Mouse (Mus musculus) splenic B cell, adult 2 months (primary cell): Measurements from ENCODE around the gene Sh2b3.
A peak's percentile ranks its signal among the peaks of the same experiment; 100 is the strongest.

Source experiments
- DNase-seq: peaks from one replicate; pipeline ENCODE4 v3.0.0-alpha.2; 2011; ENCODE audit warnings: low read depth, low spot score
- H3K27me3 ChIP-seq: 2 replicates; pipeline ENCODE4 v1.6.1; 2012; ENCODE audit warnings: mild to moderate bottlenecking, low read length, moderate library complexity, mixed read lengths; ENCODE audit not compliant: control insufficient read depth, poor library complexity, insufficient read depth, severe bottlenecking
- H3K36me3 ChIP-seq: 2 replicates; pipeline ENCODE4 v1.6.1; 2012; ENCODE audit warnings: mild to moderate bottlenecking, low read length, moderate library complexity, mixed read lengths; ENCODE audit not compliant: control insufficient read depth, poor library complexity, insufficient read depth, severe bottlenecking

Sh2b3 gene

DNA sequence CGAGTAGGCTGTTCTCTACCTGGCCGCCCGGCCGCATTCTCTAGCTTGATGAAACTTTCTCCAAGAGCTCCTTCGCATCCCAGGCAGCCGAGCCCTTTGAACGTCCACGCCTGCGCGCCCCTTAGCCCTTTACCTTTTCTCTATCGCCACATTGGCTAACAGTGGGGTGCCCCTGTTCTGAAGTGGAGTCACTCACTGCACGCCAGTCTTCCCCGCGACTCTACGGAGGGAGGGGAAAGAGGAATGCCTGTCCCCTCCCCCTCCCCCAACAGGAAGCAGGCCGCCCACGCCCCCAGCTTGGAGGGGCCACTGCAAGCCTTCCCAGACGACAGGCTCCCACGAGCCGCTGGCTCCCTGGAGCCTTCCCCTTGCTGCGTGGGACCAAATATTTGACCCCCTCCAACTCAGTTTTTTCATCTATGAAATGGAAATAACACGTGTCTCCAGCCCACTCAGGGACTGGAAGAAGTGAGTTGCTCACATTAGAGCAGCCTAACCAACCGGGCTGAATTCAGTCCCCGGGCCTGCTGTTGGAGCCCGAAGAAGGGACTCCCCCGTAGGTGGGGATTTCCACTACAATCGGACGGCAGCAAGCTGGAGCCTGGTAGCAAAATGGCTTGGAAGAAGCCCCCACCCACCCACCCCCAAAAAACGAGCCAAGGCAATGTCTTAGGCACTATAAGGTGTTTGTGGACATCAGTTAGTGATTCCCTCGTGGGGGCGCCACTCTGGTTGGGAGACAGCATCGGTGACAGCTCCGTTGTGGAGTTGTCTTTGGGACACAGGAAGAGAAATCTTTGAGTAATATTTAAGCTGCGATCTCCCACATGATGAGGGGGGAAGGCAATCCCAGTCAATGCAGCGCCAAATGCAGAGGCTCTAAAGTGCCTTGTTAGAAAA, at the start of gene Sh2b3:
TSS of gene Sh2b3 (minus strand) at position 206 of the 900 bp plus-strand sequence.
- Histone ChIP-seq H3K27me3 (no peaks in the 10 kb centered on the region), H3K36me3 (no peaks in the 10 kb centered on the region)
- peak; percentile 69 for DNase-seq

DNA sequence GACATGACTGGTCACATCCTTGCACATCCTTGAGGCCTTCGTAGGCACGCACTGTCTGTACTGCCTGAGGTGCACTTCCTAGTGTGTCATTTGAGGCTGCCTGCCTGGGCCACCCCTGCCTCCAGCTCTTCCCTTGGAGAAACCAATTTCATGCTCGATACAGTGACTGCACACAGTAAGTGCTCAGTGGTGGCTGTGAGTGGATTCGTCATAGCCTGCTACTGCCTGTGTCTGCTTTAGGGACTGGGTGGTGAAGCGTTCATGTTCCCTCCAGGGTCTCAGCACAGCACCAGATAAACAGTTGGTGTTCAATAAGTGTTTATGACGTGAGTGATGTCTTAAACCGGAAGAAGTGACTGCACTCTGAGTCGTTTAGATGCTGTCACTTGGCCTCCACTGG, 45.9 kb upstream of the Sh2b3 start:
- DNase-seq: no peak
- Histone ChIP-seq H3K27me3 (no peaks in the 10 kb centered on the region), H3K36me3 (no peaks in the 10 kb centered on the region)

DNA sequence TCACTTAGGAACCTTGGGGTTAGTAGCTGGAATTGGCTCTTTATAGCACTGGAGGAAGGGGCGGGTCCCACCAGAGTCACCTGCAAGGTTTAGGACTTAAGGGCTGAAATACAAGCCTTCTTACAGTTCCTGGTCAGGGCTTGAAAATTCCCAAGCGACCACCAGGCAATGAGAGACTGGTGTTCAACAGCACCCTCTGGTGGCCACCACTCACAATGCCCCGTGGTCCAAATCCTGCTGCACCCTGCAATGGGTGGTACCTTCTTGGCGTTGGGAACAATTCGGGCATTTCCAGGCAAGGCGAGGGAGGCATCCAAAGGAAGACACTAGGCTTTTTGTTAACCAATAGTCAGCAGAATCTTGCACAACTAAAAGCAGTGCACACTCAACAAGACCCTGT, 41.8 kb upstream of the Sh2b3 start:
- Histone ChIP-seq H3K27me3 (no peaks in the 10 kb centered on the region), H3K36me3 (no peaks in the 10 kb centered on the region)
- peak; percentile 72 for DNase-seq

DNA sequence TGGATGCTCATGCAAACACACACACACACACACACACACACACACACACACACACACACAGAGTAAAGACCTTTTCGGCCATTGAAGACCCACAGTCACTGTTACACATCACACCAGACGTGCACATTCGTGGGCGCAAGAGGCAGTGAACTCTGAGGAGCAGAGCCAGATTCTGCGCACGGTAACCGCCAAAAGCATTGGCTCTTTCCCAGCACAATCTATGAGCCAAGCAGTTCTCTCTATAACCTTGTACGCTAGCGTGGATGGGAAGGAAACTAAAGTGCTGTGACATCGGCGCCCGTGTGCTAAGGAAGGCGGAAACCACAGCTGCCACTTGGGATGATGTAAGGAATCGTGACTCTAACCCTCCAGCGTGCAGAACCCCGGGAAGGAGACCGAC, 41.3 kb upstream of the Sh2b3 start:
- DNase-seq: no peak
- Histone ChIP-seq H3K27me3 (no peaks in the 10 kb centered on the region), H3K36me3 (no peaks in the 10 kb centered on the region)

DNA sequence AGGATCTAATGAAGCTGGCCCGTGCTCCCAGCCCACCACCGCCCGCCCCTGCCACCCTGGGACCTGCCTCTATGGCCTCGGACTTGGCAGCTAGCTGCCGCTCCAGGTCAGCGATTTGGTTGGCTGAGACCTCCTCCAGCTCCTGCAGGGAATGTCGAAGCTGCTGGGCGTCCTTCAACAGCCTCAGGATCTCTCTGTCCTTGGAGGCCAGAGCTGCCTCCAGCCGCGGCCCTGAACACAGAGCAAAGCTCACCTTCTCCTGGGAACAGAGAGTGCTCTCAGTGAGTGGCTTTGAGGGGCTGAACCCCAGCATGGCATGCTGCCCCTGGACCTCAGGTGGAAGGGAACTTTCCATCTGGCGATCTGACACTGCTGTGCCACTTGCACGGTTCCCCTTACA, 39.5 kb upstream of the Sh2b3 start:
- no peak for DNase-seq
- H3K36me3 ChIP-seq: no peaks in the 10 kb centered on the region
- no peaks in the 10 kb centered on the region for H3K27me3 ChIP-seq

DNA sequence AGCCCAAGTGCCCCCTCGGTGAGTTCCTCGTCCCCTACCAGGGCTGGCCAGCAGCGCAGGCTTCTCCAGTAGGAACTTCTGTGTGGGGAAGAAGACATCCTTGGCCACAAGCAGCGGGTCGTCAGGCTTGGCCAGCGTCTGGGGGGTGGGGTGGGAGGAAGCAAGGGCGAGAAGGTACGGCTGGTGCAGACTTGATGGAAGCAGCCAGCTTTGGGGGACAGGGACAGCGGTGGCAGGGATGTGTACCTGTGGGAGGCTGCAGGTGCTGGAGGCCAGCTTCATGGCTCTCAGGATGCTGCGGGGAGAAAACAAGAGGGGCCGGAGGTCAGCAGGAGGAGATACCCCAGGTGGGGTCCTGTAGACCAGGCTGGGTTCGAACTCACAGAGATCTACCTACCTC, 37.6 kb upstream of the Sh2b3 start:
- H3K27me3 ChIP-seq: no peaks in the 10 kb centered on the region
- no peak for DNase-seq
- no peaks in the 10 kb centered on the region for H3K36me3 ChIP-seq

DNA sequence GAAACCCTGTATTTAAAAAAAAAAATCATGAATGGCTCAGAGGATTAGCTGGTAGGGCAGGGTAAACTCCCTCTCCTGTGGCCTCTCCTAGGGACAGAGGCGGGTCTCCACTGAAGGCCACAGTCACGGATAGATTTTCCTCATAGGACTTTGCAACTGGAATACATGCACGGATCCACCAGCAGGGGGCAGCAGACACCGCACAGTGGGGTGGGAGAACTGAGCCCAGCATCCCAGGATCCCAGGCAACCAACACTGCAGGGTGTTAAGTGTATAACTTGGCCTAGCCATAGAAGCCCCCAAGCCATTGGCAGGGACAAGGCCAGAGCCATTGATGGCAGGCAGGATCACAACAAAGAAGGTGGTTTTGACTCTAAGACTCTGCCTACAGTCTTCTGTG, 34.7 kb upstream of the Sh2b3 start:
- no peaks in the 10 kb centered on the region for H3K27me3 ChIP-seq

DNA sequence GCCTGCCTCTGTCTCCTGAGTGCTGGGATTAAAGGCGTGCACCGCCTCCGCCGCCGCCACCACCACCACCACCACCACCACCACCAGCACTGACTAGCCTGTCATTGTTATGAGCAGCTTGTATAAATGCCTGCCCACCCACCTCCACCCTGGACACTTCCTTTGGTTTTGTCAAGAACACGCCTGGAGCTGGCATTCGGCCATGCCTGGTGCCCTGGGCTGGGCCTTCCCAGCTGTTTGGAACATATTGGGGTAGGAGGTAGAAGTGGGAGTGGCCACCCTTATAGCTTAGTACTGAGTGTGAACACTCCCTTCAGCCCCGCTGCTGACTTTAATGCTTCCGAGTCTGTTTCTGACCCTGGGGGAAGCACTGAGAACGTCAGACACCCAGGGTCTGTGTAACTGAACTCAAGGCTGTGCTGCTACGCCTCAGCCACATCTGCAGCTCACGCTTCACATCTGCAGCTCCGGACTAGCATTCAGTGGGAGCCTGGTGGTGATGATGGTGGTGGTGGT, 34.1 kb upstream of the Sh2b3 start:
- Histone ChIP-seq H3K27me3 (no peaks in the 10 kb centered on the region), H3K36me3 (no peaks in the 10 kb centered on the region)
- DNase-seq: no peak

More for the DNA sequence above, 34.7 kb upstream of the Sh2b3 start:
- DNase-seq: peak; percentile 61
- H3K36me3 ChIP-seq: no peaks in the 10 kb centered on the region

DNA sequence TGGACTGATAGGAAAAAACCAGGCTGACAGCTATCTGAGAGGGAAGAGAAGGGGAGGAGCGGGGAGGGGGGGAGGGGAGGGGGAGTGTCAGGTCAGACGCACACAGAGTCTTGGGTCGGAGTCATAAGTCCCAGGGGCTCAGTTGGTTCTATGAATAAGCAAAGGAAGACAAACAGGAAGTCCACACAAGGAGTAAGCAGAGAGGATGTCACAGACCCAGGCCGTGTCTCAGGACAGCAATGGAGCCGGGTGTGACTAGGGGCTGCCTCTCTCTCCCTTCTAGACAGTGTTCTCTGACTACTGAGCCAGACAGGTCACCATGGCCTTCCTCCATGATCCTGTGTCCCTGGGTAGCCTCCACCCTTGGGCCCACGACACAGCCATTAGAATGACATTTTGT, 33.4 kb upstream of the Sh2b3 start:
- DNase-seq: no peak
- H3K36me3 ChIP-seq: no peaks in the 10 kb centered on the region
- no peaks in the 10 kb centered on the region for H3K27me3 ChIP-seq

DNA sequence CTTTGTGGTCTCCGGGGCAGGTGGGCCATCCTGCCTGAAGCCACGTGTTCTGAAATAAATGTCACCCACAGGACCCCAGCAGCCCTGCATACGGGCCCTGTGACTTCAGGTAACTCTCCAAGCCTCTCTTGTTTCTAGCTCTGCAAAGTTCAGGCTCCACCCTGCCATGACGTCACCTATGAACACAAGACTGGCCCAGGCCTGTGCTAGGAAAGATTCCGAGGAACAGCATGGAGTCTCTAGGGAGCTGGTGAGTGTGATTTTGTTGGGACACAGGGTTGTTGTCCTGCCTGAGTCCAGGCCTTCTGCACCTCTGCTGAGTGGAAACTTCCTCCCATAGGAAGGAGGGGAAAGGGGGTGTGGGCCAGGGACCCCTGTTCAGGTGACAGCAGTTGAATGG, 30.5 kb upstream of the Sh2b3 start:
- H3K36me3 ChIP-seq: no peaks in the 10 kb centered on the region; the same call in 1 of the 2 replicates
- no peak for DNase-seq
- no peaks in the 10 kb centered on the region for H3K27me3 ChIP-seq

DNA sequence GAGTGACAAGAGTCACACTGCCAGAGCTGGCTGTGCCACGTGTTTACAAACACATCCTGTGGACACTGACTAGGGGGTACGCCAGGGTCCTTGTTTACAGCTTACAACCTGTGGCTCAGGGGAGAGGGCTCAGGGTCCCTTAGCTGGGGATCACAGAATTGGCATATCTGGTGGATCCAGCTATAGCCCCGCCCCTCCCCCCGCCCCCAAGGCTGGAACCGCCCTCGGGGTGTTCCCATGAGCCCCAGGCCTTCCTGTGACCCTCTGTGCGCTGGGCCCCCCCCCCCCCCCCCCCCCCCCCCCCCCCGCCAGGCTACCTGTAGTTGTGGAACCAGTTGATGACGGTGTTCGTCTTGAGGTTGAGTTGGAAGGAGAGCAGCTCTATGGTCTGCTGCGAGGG, 26.9 kb upstream of the Sh2b3 start:
- Histone ChIP-seq H3K27me3 (no peaks in the 10 kb centered on the region), H3K36me3 (no peaks in the 10 kb centered on the region; the same call in 1 of the 2 replicates)
- no peak for DNase-seq

DNA sequence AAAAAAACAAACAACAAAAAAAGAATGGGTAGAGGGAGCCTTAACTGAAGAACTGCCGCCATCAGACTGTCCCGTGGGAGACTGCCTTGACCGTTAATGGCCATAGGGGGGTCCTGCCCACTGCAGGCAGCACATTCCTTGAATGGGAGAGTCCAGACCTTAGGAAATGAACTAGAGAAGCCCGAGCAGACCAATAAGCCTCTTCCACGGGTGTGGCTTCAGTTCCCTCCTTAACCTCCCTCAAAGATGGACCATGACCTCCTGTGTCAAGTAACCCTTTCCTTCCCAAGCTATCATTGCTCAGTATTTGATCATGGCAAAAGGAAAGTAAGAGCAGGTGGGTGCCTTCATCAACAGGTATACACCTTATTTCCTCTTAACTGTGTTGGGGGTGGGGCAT, 24.5 kb upstream of the Sh2b3 start:
- no peak for DNase-seq
- H3K36me3 ChIP-seq: no peaks in the 10 kb centered on the region; the same call in 1 of the 2 replicates
- H3K27me3 ChIP-seq: no peaks in the 10 kb centered on the region

DNA sequence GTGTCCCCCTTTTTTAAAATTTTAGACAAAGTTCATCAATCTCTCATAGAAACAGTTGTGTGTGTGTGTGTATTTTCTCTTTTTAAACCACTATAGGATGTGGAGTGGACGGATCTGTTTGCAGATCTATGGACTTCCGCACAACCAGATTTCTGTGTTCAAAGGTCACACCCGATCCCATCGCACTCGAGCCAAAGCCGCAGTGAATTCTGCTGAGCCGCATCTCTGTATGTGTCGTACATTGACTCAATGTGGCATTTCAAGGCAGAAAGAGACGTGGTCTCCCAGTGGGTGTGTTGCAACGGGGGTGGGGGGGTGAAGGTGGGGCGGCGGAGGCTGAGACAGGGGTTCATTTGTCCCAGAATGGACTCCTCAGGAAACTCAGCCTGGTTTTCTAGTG, 21.0 kb upstream of the Sh2b3 start:
- Histone ChIP-seq H3K36me3 (no peaks in the 10 kb centered on the region; the same call in 1 of the 2 replicates), H3K27me3 (no peaks in the 10 kb centered on the region)
- DNase-seq: no peak

DNA sequence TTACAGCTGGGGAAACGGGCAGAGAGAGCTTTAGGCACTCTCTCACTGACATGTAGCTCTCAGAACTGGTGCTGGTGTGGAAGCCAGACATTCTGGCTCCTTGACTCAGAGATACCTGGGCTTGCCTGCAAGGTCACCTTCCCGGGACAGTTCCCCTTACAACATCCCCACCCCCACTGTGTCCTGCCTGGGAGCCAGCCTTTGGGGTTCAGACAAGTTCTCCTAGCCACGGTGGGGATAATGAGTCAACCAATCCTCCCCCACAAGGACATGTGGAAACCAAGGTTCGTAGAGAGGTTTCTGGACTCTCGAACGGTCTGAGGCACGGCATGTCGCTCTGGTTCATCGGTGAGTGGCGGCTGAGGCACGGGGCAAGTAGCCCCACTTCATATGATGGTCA, 19.3 kb upstream of the Sh2b3 start:
- DNase-seq: no peak
- no peaks in the 10 kb centered on the region for H3K36me3 ChIP-seq
- H3K27me3 ChIP-seq: no peaks in the 10 kb centered on the region

DNA sequence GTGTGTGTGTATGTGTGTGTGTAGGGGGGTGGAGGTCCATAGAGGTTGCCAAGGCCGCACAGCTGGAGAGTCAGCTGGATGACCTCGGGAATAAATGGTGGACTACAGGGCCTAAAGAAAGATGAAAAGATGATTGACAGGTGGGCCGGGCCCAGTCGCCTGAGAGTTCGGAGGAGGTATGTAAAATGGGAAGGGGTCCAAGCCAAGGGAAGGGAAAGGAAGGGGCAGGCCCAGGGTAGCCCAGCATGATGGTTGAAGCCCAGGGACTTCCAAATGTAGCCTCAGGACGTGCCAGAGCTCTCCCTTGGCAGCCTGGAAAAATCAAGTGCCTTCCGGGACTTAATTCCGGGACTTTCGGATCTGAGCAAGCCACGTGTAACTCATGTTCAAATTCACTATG, 17.3 kb upstream of the Sh2b3 start:
- no peak for DNase-seq
- H3K27me3 ChIP-seq: no peaks in the 10 kb centered on the region
- H3K36me3 ChIP-seq: no peaks in the 10 kb centered on the region
